Mouse (Mus musculus) G1E (cell line): Measurements from ENCODE around the gene Cabp4. TPM values are rescaled to one million over a fixed set of nuclear protein-coding genes. Genes with fewer than 3 reads are reported as not detected.
A peak's percentile ranks its signal among the peaks of the same experiment; 100 is the strongest.

Source experiments
- ATAC-seq: 2 replicates; pipeline ENCODE4 v1.8.0; 2016; ENCODE audit warnings: mild to moderate bottlenecking; ENCODE audit not compliant: insufficient number of reproducible peaks, poor library complexity, low FRiP score, severe bottlenecking; ENCODE audit errors: extremely low read depth
- DNase-seq: peaks from one replicate; pipeline ENCODE4 v3.0.0; 2012; ENCODE audit warnings: low spot score
- H3K27me3 ChIP-seq: 2 replicates; pipeline ENCODE4 v1.6.1; 2012; ENCODE audit warnings: mild to moderate bottlenecking, low read length, inconsistent platforms; ENCODE audit not compliant: insufficient read depth
- H3K36me3 ChIP-seq: replicated peaks from 2 replicates; pipeline ENCODE3; 2012; ENCODE audit warnings: mild to moderate bottlenecking, inconsistent platforms
- H3K4me1 ChIP-seq: 2 replicates; pipeline ENCODE4 v1.6.1; 2012; ENCODE audit warnings: low read depth, low read length, inconsistent platforms, mixed read lengths; ENCODE audit not compliant: insufficient read depth
- H3K4me3 ChIP-seq: 2 replicates; pipeline ENCODE4 v1.5.1; 2012; ENCODE audit warnings: low read depth, mild to moderate bottlenecking, inconsistent platforms, low read length, moderate library complexity, mixed read lengths
- H3K9me3 ChIP-seq: replicated peaks from 2 replicates; pipeline ENCODE4 v1.6.1; 2012; ENCODE audit warnings: inconsistent platforms
- CTCF ChIP-seq: IDR thresholded peaks from 2 replicates; pipeline ENCODE4 v1.5.1; 2012; ENCODE audit warnings: low read depth, low read length, inconsistent platforms, mixed read lengths
- GATA1 ChIP-seq: IDR thresholded peaks from 2 replicates; pipeline ENCODE4 v1.6.1; 2012; ENCODE audit warnings: borderline replicate concordance, low read length, inconsistent platforms, mixed read lengths
- GATA2 ChIP-seq: IDR thresholded peaks from 2 replicates; pipeline ENCODE4 v1.6.1; 2012; ENCODE audit warnings: low read depth, low read length, inconsistent platforms, borderline replicate concordance
- POLR2AphosphoS5 ChIP-seq: IDR thresholded peaks from 2 replicates; pipeline ENCODE4 v1.6.1; 2012; ENCODE audit warnings: low read depth, low read length, inconsistent platforms; ENCODE audit not compliant: insufficient replicate concordance
- TAL1 ChIP-seq: conservative IDR thresholded peaks from 2 replicates; pipeline ENCODE4 v1.6.1; 2012; ENCODE audit warnings: low read depth, low read length, inconsistent platforms, mixed read lengths
- polyA plus RNA-seq: library from polyadenylated mRNA; stranded (reverse); fragments of >175 nt; gene quantifications from 2 replicates; pipeline ENCODE4 v1.2.3, GENCODE M21; 2012
- total RNA-seq, 2 experiments: library from RNA; stranded (forward) in 1 of 2; stranded (reverse) in 1 of 2; fragments of 200-1000 nt in 1 of 2; fragments of >200 nt in 1 of 2; fragmentation: Nextera tagmentation in 1 of 2; gene quantifications; 2 replicates each; pipeline ENCODE4 v1.2.3; 2014 to 2017

Cabp4 gene
- total and polyA plus RNA-seq, 3 experiments: 0.03 to 0.75 (median 0.11) TPM

DNA sequence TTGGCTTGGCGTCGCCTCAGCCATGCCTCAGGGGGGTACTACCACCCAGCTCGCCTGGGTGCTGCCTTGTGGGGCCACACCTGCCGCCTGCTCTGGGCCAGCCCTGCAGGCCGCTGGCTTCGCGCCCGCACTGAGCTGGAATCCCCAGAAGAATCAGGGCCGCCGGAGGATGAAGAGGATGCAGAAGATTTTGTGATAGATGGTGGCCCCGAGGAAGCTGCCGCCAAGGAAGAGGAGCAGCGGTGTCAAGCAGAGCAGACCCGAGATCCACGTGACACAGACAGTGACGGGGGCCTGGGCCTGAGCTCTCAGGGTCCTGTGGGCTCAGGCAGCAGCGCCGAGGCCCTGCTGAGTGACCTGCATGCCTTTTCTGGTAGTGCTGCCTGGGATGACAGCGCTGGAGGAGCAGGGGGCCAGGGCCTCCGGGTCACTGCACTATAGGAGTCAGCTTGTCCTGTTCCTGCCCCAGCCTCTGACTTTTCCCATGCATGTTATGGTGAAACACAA is 12.3 kb upstream of the Cabp4 start:
- H3K27me3 ChIP-seq: no peaks in the 10 kb centered on the region
- peaks cover 98% of the 10 kb centered on the region for H3K36me3 ChIP-seq
- no peak for ATAC-seq
- DNase-seq: no peak
- peak overlapping the region; percentile 34; the same call in 1 of the 2 replicates for H3K4me3 ChIP-seq
- H3K9me3 ChIP-seq: no peaks in the 10 kb centered on the region
- TF ChIP-seq GATA2 (no peak), TAL1 (no peak), POLR2AphosphoS5 (no peak), CTCF (no peak), GATA1 (no peak)
- H3K4me1 ChIP-seq: peaks cover 48% of the 10 kb centered on the region

DNA sequence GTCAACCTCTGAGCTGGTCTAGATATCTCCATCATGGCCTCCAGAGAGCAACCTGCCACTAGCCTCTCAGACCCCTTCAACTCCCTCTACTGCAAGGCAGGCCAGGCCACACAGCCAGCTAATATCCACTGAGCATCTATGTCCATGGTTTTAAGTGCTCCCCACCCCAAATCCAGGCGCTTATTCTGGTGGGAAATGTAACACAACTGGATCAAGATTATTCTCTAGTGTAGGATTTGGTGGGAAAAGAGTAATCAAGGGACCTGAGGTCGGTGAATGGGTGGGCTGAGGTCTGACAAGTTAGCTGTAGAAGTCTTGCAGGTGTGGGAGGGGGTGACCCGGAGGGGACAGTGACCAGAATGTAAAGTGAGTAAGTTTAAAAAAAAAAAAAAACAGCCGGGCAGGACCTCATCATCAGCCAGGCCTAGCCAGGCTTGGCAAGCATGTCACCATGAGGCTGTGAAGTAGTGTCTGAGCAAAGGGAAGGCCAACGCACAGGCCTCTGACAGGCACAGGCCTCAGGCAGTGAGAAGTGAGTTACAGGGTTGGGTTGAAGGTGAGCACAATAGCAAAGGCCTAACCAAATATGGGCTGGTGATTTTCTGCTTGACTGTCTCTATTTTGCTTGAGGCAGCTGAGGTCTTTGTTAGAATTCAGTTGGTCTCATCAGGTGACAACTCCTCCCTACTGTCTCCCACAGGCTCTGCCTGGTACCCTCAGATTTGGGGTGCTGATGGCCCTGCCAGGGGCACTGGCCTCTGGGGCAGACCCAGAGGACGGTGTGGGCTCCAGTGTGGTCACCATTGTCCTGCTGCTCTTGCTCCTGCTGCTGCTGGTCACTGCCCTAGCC is 11.6 kb upstream of the Cabp4 start:
- ATAC-seq: no peak
- no peak for TF ChIP-seq TAL1
- TF ChIP-seq GATA2: no peak
- no peak for TF ChIP-seq GATA1
- TF ChIP-seq CTCF: no peak
- no peak; the same call in 1 of the 2 replicates for TF ChIP-seq POLR2AphosphoS5
- peaks cover 50% of the 10 kb centered on the region for H3K4me1 ChIP-seq
- H3K4me3 ChIP-seq: peak overlapping the region; percentile 38; the same call in 1 of the 2 replicates
- H3K36me3 ChIP-seq: peaks cover 98% of the 10 kb centered on the region
- no peak for DNase-seq
- no peaks in the 10 kb centered on the region for H3K27me3 ChIP-seq
- H3K9me3 ChIP-seq: no peaks in the 10 kb centered on the region

DNA sequence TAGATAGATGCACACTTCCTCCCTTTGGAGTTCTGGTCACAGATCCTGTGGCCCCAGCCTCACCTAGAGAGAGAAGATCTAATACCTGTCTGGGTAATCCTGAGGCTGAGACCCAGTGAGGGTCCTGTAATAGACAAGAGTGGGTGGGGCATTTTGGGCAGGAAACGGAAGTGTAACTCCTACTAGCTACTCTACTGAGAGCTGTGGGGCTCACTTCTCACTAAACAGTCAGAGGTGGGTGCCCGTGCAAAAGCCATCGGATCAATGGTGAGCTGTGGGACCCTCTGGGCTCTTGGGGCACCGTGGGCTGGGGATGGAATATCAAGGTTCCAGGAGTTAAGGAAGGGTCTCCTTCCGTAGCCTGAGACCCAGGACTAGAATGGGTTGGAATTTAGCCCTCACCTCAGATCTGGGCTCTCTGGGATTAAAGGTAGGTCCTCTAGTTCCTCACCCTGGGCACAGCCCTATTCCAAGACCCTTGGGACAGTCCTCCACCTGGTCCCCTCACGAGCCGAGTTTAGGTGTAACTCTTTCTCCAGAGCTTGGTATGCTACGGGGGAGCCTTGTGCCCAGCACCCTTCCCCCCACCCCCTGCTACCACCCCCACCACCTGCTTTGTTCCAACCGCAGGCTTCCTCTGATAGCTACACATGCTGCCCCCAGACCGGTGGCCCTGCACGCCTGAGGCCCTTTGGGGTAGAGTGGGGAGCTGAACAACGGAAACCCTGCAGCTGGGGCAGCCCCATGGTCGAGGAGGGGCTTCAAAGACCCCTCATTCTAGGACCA is 10.8 kb upstream of the Cabp4 start:
- ATAC-seq (peak; percentile 19; the same call in 1 of the 2 replicates), DNase-seq (peak; percentile 40)
- no peaks in the 10 kb centered on the region for H3K27me3 ChIP-seq
- H3K9me3 ChIP-seq: no peaks in the 10 kb centered on the region
- peaks cover 100% of the 10 kb centered on the region for H3K36me3 ChIP-seq
- H3K4me1 ChIP-seq: peaks cover 58% of the 10 kb centered on the region
- TF ChIP-seq GATA1 (no peak), POLR2AphosphoS5 (no peak), TAL1 (no peak), GATA2 (no peak), CTCF (no peak)
- peak overlapping the region; percentile 38; the same call in 1 of the 2 replicates for H3K4me3 ChIP-seq

DNA sequence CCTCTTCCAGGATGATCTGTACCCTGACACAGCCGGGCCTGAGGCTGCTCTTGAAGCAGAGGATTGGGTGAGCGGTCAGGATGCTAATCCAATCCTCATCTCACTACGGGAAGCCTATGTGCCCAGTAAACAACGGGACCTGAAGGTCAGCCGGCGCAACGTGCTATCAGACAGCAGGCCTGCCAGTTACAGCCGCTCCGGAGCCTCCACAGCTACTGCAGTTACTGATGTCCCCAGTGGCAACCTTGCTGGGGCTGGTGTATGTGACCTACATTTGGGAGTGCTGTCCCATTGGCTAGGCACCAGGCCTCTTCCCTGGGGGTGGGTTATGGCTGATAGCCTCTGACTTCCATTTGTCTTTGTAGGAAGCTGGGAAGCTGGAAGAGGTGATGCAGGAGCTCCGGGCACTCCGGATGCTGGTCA is 9.4 kb upstream of the Cabp4 start, which contains the start of gene Ptprcap:
TSS of gene Ptprcap (plus strand) at position 373 of the 423 bp plus-strand sequence.
- ATAC-seq (no peak), DNase-seq (no peak)
- no peaks in the 10 kb centered on the region for H3K9me3 ChIP-seq
- H3K4me1 ChIP-seq: peaks cover 68% of the 10 kb centered on the region
- peaks cover 92% of the 10 kb centered on the region for H3K36me3 ChIP-seq
- H3K27me3 ChIP-seq: no peaks in the 10 kb centered on the region
- H3K4me3 ChIP-seq: no peak within 1 kb of the TSS
- TF ChIP-seq CTCF: no peak
- no peak for TF ChIP-seq GATA2
- TF ChIP-seq TAL1: no peak
- no peak for TF ChIP-seq POLR2AphosphoS5
- TF ChIP-seq GATA1: no peak

DNA sequence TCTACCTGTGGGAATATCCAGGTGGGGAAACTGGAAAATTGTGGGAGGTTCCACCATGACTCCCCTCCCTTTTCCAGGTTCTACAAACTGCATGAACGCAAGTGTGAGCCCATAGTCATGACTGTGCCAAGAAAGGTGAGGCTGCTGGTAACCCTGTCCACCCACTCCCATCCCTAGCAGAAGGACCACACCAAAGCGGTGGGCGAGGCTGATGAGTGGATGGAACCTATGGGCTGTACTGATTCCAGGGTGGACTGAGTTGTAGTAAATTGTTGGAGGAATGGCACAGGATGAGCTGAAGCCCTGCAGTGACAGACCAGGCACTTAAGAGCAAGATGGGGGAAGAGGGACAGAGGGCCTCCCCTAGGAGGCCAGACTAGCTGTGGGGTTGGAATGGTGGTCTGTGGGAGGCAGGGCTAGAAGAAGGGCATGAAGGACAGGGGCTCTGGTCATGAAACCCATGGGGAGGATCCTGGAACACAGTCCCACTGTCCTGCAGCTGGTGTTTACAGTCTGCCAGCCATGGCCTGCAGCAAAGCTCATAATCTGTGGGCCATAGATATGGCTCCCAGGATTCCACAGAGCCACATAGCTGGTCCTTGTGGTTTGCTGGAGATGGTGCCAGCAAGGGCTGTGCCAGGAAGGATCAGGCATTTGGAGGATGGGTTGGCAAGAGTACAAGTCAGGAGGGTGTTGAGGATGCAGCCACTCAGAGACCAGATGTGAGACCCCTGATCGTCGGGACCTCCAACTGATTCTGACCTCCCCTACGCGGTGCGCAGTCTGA is 8.8 kb upstream of the Cabp4 start:
- DNase-seq (no peak), ATAC-seq (no peak)
- Histone ChIP-seq H3K4me1 (peaks cover 74% of the 10 kb centered on the region), H3K4me3 (no peak overlapping the region), H3K27me3 (no peaks in the 10 kb centered on the region), H3K36me3 (peaks cover 86% of the 10 kb centered on the region), H3K9me3 (no peaks in the 10 kb centered on the region)
- TF ChIP-seq CTCF (no peak), TAL1 (no peak), GATA2 (no peak), POLR2AphosphoS5 (no peak), GATA1 (no peak)

DNA sequence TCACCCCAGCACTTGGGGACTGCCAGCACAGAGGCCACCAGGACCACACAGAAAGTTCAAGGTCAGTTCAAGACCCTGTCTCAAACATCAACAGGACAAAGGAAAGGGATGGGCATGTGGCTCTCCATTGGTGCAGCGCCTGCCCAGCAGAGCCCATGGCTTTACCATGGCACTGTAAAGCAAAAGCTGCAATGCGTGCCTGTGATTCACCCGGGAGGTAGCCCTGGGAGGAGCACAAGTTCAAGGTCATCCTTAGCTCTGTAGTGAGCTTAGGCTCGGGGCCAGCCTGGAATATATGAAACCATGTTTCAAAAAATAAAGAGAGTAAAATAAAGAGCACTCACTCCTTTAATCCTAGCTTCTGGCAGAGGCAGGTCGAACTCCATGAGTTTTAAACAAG is 8.1 kb upstream of the Cabp4 start:
- H3K36me3 ChIP-seq: peaks cover 78% of the 10 kb centered on the region
- H3K4me3 ChIP-seq: no peak overlapping the region
- ATAC-seq (no peak), DNase-seq (no peak)
- H3K9me3 ChIP-seq: no peaks in the 10 kb centered on the region
- H3K27me3 ChIP-seq: no peaks in the 10 kb centered on the region
- H3K4me1 ChIP-seq: peaks cover 72% of the 10 kb centered on the region
- TF ChIP-seq CTCF (no peak), POLR2AphosphoS5 (no peak), GATA2 (no peak), TAL1 (no peak), GATA1 (no peak)
